In genomic region chr1:133527651-133528385, GRCm38 (mm10) we compare ENCODE assay signal across 21 mouse cellular contexts.
DNase-seq lines count a peak whose midpoint lies in the region; ATAC-seq lines count a peak whose summit lies in the region.
"Had no signal": no experiment of that assay in that cellular context is flagged by ENCODE, and none has a peak within 500 bp of the region (broad histone marks: within the 10 kb centered on the region; RNA-seq: fewer than 3 reads in every experiment).

No protein-coding gene starts in this region.

- no peak overlapping the region for H3K4me3 ChIP-seq in heart, embryonic 11.5 days (ENCODE audit: low read depth, low read length)
- no peak overlapping the region for H3K4me3 ChIP-seq in intestine, embryonic 16.5 days (ENCODE audit: low read length)
- H3K4me3 ChIP-seq in midbrain, embryonic 10.5 days, result no peak overlapping the region
- H3K4me3 ChIP-seq: hindbrain, embryonic 15.5 days; left cerebral cortex, adult 2 months; limb, embryonic 12.5 days; megakaryocyte, embryonic 14.5 days; midbrain, embryonic 13.5 days had no signal

- WGBS in heart, embryonic 11.5 days (ENCODE audit: insufficient replicate concordance), result 52% methylated on average over 7 of the region's 7 CpGs
- 58% methylated on average over 7 of the region's 7 CpGs for WGBS in intestine, embryonic 16.5 days
- 77% methylated on average over 7 of the region's 7 CpGs for WGBS in midbrain, embryonic 10.5 days

- DNase-seq in heart, adult 8-10 months (ENCODE audit: low spot score), result peak; percentile 7
- DNase-seq in ES-CJ7 (ENCODE audit: low read depth, low spot score) (peak; percentile 82), R1 (ENCODE audit: low read depth, low spot score) (peak; percentile 72)
- DNase-seq in thymus, postnatal 36 days, result no peak
- DNase-seq in midbrain, embryonic 10.5 days (ENCODE audit: low spot score), result no peak
- DNase-seq: adrenal gland, postnatal 10 days; cerebellum, adult 9-10 months; cerebellum, postnatal 36 days; kidney, postnatal 14 days; liver, postnatal 0 days; lung, postnatal 4 days had no signal

- no peaks in the 10 kb centered on the region for H3K9me3 ChIP-seq in heart, embryonic 11.5 days (replicated peaks; ENCODE audit: control insufficient read depth, low read length)
- no peaks in the 10 kb centered on the region for H3K9me3 ChIP-seq in intestine, embryonic 16.5 days (ENCODE audit: control insufficient read depth, low read length)
- no peaks in the 10 kb centered on the region for H3K9me3 ChIP-seq in midbrain, embryonic 10.5 days (replicated peaks)
- H3K9me3 ChIP-seq: hindbrain, embryonic 15.5 days; limb, embryonic 12.5 days had no signal

- no peak overlapping the region for H3K27ac ChIP-seq in heart, embryonic 11.5 days (ENCODE audit: low read depth, low read length)
- H3K27ac ChIP-seq in intestine, embryonic 16.5 days (ENCODE audit: low read length), result no peak overlapping the region
- no peak overlapping the region; the same call in 1 of the 2 replicates for H3K27ac ChIP-seq in midbrain, embryonic 10.5 days (replicated peaks)
- H3K27ac ChIP-seq: hindbrain, embryonic 15.5 days; left cerebral cortex, adult 2 months; limb, embryonic 12.5 days; midbrain, embryonic 13.5 days had no signal

- no peak overlapping the region for H3K9ac ChIP-seq in heart, embryonic 11.5 days (ENCODE audit: low read depth, low read length)
- no peak overlapping the region for H3K9ac ChIP-seq in intestine, embryonic 16.5 days (ENCODE audit: low read depth, low read length)
- H3K9ac ChIP-seq: hindbrain, embryonic 15.5 days; limb, embryonic 12.5 days; liver, postnatal 0 days; midbrain, embryonic 13.5 days had no signal

- no peaks in the 10 kb centered on the region for H3K4me1 ChIP-seq in heart, embryonic 11.5 days (ENCODE audit: control insufficient read depth, insufficient read depth, low read length)
- H3K4me1 ChIP-seq in intestine, embryonic 16.5 days (ENCODE audit: control insufficient read depth, insufficient read depth, low read length), result no peaks in the 10 kb centered on the region
- H3K4me1 ChIP-seq in midbrain, embryonic 10.5 days, result no peaks in the 10 kb centered on the region
- H3K4me1 ChIP-seq: hindbrain, embryonic 15.5 days; limb, embryonic 12.5 days; megakaryocyte, embryonic 14.5 days; midbrain, embryonic 13.5 days had no signal

- no peaks in the 10 kb centered on the region for H3K36me3 ChIP-seq in heart, embryonic 11.5 days (ENCODE audit: control insufficient read depth, insufficient read depth, low read length)
- no peaks in the 10 kb centered on the region for H3K36me3 ChIP-seq in intestine, embryonic 16.5 days (ENCODE audit: control insufficient read depth, insufficient read depth, low read length)
- no peaks in the 10 kb centered on the region for H3K36me3 ChIP-seq in midbrain, embryonic 10.5 days
- H3K36me3 ChIP-seq: hindbrain, embryonic 15.5 days; limb, embryonic 12.5 days; midbrain, embryonic 13.5 days had no signal

- no peaks in the 10 kb centered on the region for H3K27me3 ChIP-seq in heart, embryonic 11.5 days (ENCODE audit: control insufficient read depth, insufficient read depth, low read length)
- H3K27me3 ChIP-seq in intestine, embryonic 16.5 days (replicated peaks; ENCODE audit: control insufficient read depth, insufficient read depth, low read length), result no peaks in the 10 kb centered on the region
- no peaks in the 10 kb centered on the region for H3K27me3 ChIP-seq in midbrain, embryonic 10.5 days (ENCODE audit: low read depth, poor library complexity, severe bottlenecking)
- H3K27me3 ChIP-seq: hindbrain, embryonic 15.5 days; limb, embryonic 12.5 days; midbrain, embryonic 13.5 days had no signal

- no peak overlapping the region for H3K4me2 ChIP-seq in heart, embryonic 11.5 days
- H3K4me2 ChIP-seq in intestine, embryonic 16.5 days (ENCODE audit: low read depth, low read length), result no peak overlapping the region
- H3K4me2 ChIP-seq: hindbrain, embryonic 15.5 days; limb, embryonic 12.5 days; liver, embryonic 11.5 days; midbrain, embryonic 13.5 days had no signal

- ATAC-seq in heart, embryonic 11.5 days (replicated peaks; ENCODE audit: insufficient number of reproducible peaks, low FRiP score, low TSS enrichment), result no peak
- ATAC-seq in intestine, embryonic 16.5 days, result peak; percentile 84
- ATAC-seq: CD4-positive, CD25-positive, alpha-beta regulatory T cell, adult 4 months; forebrain, embryonic 16.5 days; liver, postnatal 0 days; midbrain, embryonic 13.5 days had no signal

Comparison
In these comparisons a context has a peak if more than half of its experiments do, and no peak if none do; other contexts are left out.
1. DNase-seq: peak in heart, adult 8-10 months (single experiment), ES-CJ7 (single experiment) and R1 (single experiment); none in thymus, postnatal 36 days (0 of 2) and midbrain, embryonic 10.5 days (single experiment).